Mouse (Mus musculus): ENCODE measurements at regions not wholly inside any gene's neighbourhood (a gene's known extent, or its start where the extent isn't known, plus 50 kb on each side); places are given as distances from the start of the nearest gene placed in this dataset.

DNA sequence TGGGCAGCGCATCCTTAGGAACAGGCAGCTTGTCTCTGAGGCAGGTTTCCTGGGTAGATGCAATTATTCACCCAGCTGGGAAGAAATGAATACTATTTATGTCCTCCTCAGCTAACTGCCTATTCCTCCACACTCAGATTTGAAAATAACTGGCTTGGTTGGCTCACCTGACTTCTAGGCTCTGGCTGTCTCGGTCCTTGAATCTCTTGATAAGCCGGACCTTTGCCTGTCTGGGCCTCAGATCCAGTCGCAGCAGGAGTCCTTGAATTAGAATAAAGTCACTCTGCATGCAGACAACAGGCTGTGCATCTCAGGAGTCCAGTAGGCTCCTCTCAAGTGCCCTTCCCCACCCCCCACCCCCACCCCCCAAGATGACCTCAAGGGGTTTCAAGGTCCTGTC is 108.7 kb upstream of the Arhgap5 start:
- Histone ChIP-seq H3K36me3 (ENCODE audit: control insufficient read depth, insufficient read depth, low read length) (no peaks in the 10 kb centered on the region), H3K9ac (ENCODE audit: low read length) (no peak overlapping the region), H3K4me3 (ENCODE audit: low read depth, low read length) (no peak overlapping the region), H3K4me1 (replicated peaks; ENCODE audit: control insufficient read depth, insufficient read depth, low read length) (no peaks in the 10 kb centered on the region), H3K4me2 (ENCODE audit: low read length) (no peak overlapping the region), H3K27ac (ENCODE audit: low read depth) (no peak overlapping the region), H3K27me3 (replicated peaks; ENCODE audit: control insufficient read depth, insufficient read depth, low read length) (no peaks in the 10 kb centered on the region), H3K9me3 (ENCODE audit: control insufficient read depth, low read length) (no peaks in the 10 kb centered on the region)
- WGBS, result 83% methylated on average over 4 of the region's 4 CpGs
- DNase-seq (ENCODE audit: low spot score) (no peak), ATAC-seq (replicated peaks; ENCODE audit: low FRiP score, low TSS enrichment, low read depth) (no peak)

DNA sequence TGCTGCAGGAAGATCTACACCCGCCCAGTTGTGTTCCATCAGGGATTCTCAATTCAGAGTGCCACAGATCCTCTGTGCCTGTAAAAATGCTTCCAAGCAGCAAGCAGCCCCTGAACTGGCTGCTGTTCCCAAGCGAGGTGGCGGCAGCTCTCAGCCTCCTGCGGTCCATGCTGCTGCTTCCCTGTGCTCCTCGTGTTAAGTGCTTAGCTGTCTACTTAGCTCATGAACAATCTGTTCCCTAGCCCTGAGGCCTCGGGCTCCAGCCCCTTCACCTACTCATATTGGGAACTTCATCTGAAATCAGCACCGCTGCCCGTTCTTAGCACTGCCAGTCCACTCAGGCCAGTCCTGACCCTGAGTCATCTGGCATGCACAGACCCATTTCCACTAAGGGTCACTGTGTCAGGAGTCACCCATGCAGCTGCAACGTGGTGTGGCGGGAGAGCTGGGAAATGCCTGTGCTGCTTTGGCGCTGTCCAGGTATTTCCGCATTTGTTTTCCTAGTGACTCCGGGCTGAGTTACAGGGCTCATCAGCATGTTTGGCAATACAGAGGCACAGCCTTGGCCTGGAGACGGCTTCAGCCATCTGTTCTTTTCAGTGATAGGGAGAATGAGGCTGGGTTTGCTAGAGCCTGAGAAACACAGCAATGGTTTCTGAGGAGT is 107.5 kb upstream of the Arhgap5 start:
- no peaks in the 10 kb centered on the region for H3K27me3 ChIP-seq (replicated peaks; ENCODE audit: control insufficient read depth, insufficient read depth, low read length)
- H3K4me2 ChIP-seq (ENCODE audit: low read length), result no peak overlapping the region
- 54% methylated on average over 14 of the region's 14 CpGs for WGBS
- H3K4me3 ChIP-seq (ENCODE audit: low read depth, low read length), result no peak overlapping the region
- no peaks in the 10 kb centered on the region for H3K4me1 ChIP-seq (replicated peaks; ENCODE audit: control insufficient read depth, insufficient read depth, low read length)
- ATAC-seq (replicated peaks; ENCODE audit: low FRiP score, low TSS enrichment, low read depth), result no peak
- H3K9me3 ChIP-seq (ENCODE audit: control insufficient read depth, low read length), result no peaks in the 10 kb centered on the region
- no peaks in the 10 kb centered on the region for H3K36me3 ChIP-seq (ENCODE audit: control insufficient read depth, insufficient read depth, low read length)
- H3K9ac ChIP-seq (ENCODE audit: low read length), result no peak overlapping the region
- DNase-seq (ENCODE audit: low spot score), result no peak
- H3K27ac ChIP-seq (ENCODE audit: low read depth), result no peak overlapping the region

DNA sequence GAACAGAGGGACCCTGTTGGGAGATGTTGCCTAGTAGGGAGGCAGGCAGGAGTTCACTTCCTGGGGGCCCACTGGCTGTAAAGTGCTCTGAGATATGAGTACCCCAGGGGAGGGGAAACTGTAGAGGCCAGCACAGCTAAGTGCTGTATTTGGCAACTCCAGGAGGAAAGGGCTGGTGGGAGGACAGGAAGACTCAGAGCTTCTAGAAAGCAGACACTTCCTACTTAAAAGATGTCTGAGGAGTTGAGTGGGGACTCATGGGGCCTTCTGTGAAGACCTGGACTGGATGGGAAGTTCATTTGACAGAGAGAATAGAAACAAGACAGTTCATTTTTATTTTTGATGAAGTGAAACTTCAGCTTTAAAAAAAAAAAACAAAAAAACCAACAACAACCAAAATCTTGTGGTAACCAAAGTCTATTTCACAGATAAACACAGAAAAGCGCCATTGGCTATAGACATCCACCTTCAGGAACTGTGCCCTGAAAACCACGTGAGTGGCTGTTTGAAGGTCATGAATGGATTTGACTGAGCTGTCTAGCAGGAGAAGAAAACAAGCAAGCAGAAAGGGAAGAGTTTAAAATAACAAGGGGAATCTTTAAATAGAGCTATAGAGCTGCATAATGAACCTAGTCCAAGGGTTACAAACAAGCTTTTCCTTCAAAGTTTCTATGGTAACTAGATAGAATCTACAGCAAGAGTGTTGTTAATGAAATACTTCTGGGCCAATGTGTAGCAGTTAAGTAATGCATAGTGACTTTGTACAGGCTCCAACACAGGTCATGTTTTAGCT is 105.9 kb upstream of the Arhgap5 start:
- H3K4me1 ChIP-seq (replicated peaks; ENCODE audit: control insufficient read depth, insufficient read depth, low read length), result no peaks in the 10 kb centered on the region
- no peak overlapping the region for H3K27ac ChIP-seq (ENCODE audit: low read depth)
- H3K4me2 ChIP-seq (ENCODE audit: low read length), result no peak overlapping the region
- H3K36me3 ChIP-seq (ENCODE audit: control insufficient read depth, insufficient read depth, low read length), result no peaks in the 10 kb centered on the region
- no peaks in the 10 kb centered on the region for H3K27me3 ChIP-seq (replicated peaks; ENCODE audit: control insufficient read depth, insufficient read depth, low read length)
- ATAC-seq (replicated peaks; ENCODE audit: low FRiP score, low TSS enrichment, low read depth) (no peak), DNase-seq (ENCODE audit: low spot score) (peak; percentile 28)
- H3K9me3 ChIP-seq (ENCODE audit: control insufficient read depth, low read length), result no peaks in the 10 kb centered on the region
- no peak overlapping the region for H3K9ac ChIP-seq (ENCODE audit: low read length)
- 72% methylated on average over 2 of the region's 2 CpGs for WGBS
- H3K4me3 ChIP-seq (ENCODE audit: low read depth, low read length), result no peak overlapping the region

DNA sequence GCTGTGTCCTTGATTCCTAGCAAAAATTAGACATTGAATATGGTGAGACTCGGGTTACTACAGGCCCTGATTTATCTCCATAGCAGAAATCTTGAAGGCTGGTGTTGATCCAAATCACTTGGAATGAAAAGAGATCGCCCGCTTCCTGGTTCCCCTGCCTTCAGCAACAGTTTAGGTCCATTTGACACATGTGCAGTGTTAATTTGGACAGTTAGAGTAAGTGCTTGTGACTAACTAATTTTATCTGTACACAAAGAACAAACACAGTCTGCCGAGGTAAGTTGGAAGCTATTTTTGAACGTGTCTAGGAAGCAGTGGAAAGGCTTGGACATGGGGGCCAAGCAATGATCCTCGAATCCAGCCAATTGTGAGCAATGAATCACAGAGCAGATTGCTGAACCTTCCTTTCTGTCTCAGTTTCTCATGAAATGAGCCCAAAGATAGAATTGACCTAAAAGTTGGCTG is 105.2 kb upstream of the Arhgap5 start:
- H3K27ac ChIP-seq (ENCODE audit: low read depth), result no peak overlapping the region
- H3K4me1 ChIP-seq (replicated peaks; ENCODE audit: control insufficient read depth, insufficient read depth, low read length), result no peaks in the 10 kb centered on the region
- no peak overlapping the region for H3K4me3 ChIP-seq (ENCODE audit: low read depth, low read length)
- WGBS, result 76% methylated on average over 6 of the region's 6 CpGs
- DNase-seq (ENCODE audit: low spot score) (peak; percentile 43), ATAC-seq (replicated peaks; ENCODE audit: low FRiP score, low TSS enrichment, low read depth) (no peak)
- H3K36me3 ChIP-seq (ENCODE audit: control insufficient read depth, insufficient read depth, low read length), result no peaks in the 10 kb centered on the region
- no peak overlapping the region for H3K9ac ChIP-seq (ENCODE audit: low read length)
- no peak overlapping the region for H3K4me2 ChIP-seq (ENCODE audit: low read length)
- no peaks in the 10 kb centered on the region for H3K9me3 ChIP-seq (ENCODE audit: control insufficient read depth, low read length)
- no peaks in the 10 kb centered on the region for H3K27me3 ChIP-seq (replicated peaks; ENCODE audit: control insufficient read depth, insufficient read depth, low read length)

DNA sequence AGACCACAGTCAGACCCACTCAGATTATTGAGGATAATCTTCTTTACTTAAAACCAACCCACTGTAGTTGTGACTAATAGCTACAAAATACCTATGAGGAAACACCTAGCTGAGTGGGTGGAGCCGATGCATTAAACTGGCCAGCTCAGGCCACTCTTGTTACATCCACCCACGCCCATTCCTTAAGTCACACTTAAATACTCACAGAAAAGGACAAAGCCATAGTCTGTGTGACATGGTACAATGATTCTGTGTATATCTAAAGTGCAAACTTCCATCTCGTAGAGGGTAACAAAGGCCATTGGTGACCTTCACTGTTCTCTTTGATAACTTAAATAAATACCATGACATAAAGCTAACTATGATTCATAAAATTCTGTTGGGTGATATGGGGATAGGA is 103.7 kb upstream of the Arhgap5 start:
- Histone ChIP-seq H3K27ac (ENCODE audit: low read depth) (no peak overlapping the region), H3K9me3 (ENCODE audit: control insufficient read depth, low read length) (no peaks in the 10 kb centered on the region), H3K9ac (ENCODE audit: low read length) (no peak overlapping the region), H3K36me3 (ENCODE audit: control insufficient read depth, insufficient read depth, low read length) (no peaks in the 10 kb centered on the region), H3K4me2 (ENCODE audit: low read length) (no peak overlapping the region), H3K27me3 (replicated peaks; ENCODE audit: control insufficient read depth, insufficient read depth, low read length) (no peaks in the 10 kb centered on the region), H3K4me3 (ENCODE audit: low read depth, low read length) (no peak overlapping the region), H3K4me1 (replicated peaks; ENCODE audit: control insufficient read depth, insufficient read depth, low read length) (no peaks in the 10 kb centered on the region)
- WGBS, result 83% methylated on average over 3 of the region's 3 CpGs
- DNase-seq (ENCODE audit: low spot score), result no peak
- no peak for ATAC-seq (replicated peaks; ENCODE audit: low FRiP score, low TSS enrichment, low read depth)

DNA sequence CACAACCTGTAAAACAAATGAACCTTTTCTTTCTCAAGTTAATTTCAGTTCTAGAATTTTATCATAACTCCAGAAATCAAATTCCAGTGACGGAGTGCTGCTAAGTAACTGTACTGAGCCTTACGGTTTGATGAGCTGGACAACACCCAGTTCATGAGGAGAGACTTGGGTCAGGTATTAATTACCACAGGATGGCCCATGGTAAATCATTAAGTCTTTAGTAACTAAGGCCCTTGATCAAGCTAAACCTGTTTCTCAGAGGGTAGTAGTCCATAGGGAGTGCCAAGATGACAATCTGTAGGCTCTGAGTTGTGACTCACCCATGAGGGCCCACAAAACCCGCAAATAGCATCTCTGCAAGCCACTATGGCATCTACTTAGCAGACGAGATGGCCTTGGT is 101.1 kb upstream of the Arhgap5 start:
- Histone ChIP-seq H3K9ac (ENCODE audit: low read length) (no peak overlapping the region), H3K27me3 (replicated peaks; ENCODE audit: control insufficient read depth, insufficient read depth, low read length) (no peaks in the 10 kb centered on the region), H3K4me2 (ENCODE audit: low read length) (no peak overlapping the region), H3K27ac (ENCODE audit: low read depth) (no peak overlapping the region), H3K4me1 (replicated peaks; ENCODE audit: control insufficient read depth, insufficient read depth, low read length) (no peaks in the 10 kb centered on the region), H3K36me3 (ENCODE audit: control insufficient read depth, insufficient read depth, low read length) (no peaks in the 10 kb centered on the region), H3K9me3 (ENCODE audit: control insufficient read depth, low read length) (no peaks in the 10 kb centered on the region), H3K4me3 (ENCODE audit: low read depth, low read length) (no peak overlapping the region)
- WGBS, result 90% methylated on average over 4 of the region's 4 CpGs
- ATAC-seq (replicated peaks; ENCODE audit: low FRiP score, low TSS enrichment, low read depth) (no peak), DNase-seq (ENCODE audit: low spot score) (no peak)

DNA sequence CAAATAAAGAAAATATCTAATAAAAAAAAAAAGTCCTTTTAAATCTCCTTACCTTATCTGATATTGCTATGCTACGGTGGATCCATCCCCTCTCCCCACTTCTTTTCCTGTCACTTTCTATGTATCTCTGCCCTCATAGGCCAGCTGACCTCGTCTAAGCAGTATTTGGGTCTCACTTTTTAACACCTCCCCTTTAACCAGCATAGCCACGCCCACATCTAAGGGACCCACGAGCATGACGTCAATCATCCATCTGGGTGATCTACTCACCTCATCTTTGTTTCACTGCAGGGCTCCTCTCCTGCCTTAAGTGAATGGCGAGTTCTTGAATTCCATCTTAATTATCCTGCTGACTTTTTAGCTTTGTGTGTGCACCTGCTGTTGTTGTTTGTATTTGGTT is 97.4 kb upstream of the Arhgap5 start:
- no peaks in the 10 kb centered on the region for H3K4me1 ChIP-seq (replicated peaks; ENCODE audit: control insufficient read depth, insufficient read depth, low read length)
- no peak for ATAC-seq (replicated peaks; ENCODE audit: low FRiP score, low TSS enrichment, low read depth)
- no peak for DNase-seq (ENCODE audit: low spot score)
- no peaks in the 10 kb centered on the region for H3K9me3 ChIP-seq (ENCODE audit: control insufficient read depth, low read length)
- no peak overlapping the region for H3K9ac ChIP-seq (ENCODE audit: low read length)
- H3K36me3 ChIP-seq (ENCODE audit: control insufficient read depth, insufficient read depth, low read length), result no peaks in the 10 kb centered on the region
- H3K27me3 ChIP-seq (replicated peaks; ENCODE audit: control insufficient read depth, insufficient read depth, low read length), result no peaks in the 10 kb centered on the region
- no peak overlapping the region for H3K4me2 ChIP-seq (ENCODE audit: low read length)
- no peak overlapping the region for H3K27ac ChIP-seq (ENCODE audit: low read depth)
- WGBS, result 78% methylated on average over 6 of the region's 6 CpGs
- no peak overlapping the region for H3K4me3 ChIP-seq (ENCODE audit: low read depth, low read length)

DNA sequence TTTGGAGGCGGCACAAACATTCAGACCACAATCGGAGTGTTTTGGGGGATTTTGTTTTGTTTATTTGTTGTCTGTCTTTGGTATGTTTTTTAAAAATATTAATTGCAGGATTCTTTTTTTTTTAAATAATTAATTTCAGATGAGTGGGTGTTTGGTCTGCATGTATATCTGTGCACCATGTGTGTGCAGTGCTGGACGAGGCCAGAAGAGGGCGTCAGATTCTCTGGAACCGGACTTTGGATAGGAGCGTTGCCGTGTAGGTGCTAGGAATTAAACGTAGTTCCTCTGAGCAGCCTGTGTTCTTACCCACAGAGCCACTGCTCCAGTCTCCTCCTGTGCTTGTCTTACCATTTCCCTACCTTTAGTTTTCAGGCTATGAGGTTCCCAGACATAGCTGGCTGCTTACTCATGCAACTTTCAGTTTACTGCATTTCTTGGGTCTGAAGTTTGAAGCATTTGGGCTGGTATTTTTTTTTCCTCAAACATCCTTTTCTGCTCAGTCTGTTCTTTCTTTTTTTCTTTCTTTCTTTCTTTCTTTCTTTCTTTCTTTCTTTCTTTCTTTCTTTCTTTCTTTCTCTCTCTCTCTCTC is 95.4 kb upstream of the Arhgap5 start:
- Histone ChIP-seq H3K4me1 (replicated peaks; ENCODE audit: control insufficient read depth, insufficient read depth, low read length) (no peaks in the 10 kb centered on the region), H3K9me3 (ENCODE audit: control insufficient read depth, low read length) (no peaks in the 10 kb centered on the region), H3K9ac (ENCODE audit: low read length) (no peak overlapping the region), H3K4me3 (ENCODE audit: low read depth, low read length) (no peak overlapping the region), H3K36me3 (ENCODE audit: control insufficient read depth, insufficient read depth, low read length) (no peaks in the 10 kb centered on the region), H3K4me2 (ENCODE audit: low read length) (no peak overlapping the region), H3K27ac (ENCODE audit: low read depth) (no peak overlapping the region), H3K27me3 (replicated peaks; ENCODE audit: control insufficient read depth, insufficient read depth, low read length) (no peaks in the 10 kb centered on the region)
- DNase-seq (ENCODE audit: low spot score) (no peak), ATAC-seq (replicated peaks; ENCODE audit: low FRiP score, low TSS enrichment, low read depth) (no peak)
- WGBS, result 92% methylated on average over 8 of the region's 8 CpGs

All from intestine, embryonic 14.5 days (tissue).